Mouse (Mus musculus) monocyte, adult 5-6 weeks (primary cell): ENCODE data around the gene Ms4a5. TPM values are rescaled to one million over a fixed set of nuclear protein-coding genes. Genes with fewer than 3 reads are reported as not detected.

ENCODE experiments used
- ATAC-seq: fragments of 153-309, 156-312 bp; replicated peaks from 2 replicates; pipeline ENCODE4 v1.8.0; 2017; ENCODE audit warnings: mild to moderate bottlenecking; ENCODE audit not compliant: low TSS enrichment, insufficient number of reproducible peaks, severe bottlenecking, poor library complexity, low FRiP score
- total RNA-seq: library from RNA; stranded (forward); fragments of 200-1000, 200-491, 200-594 nt; gene quantifications from 3 replicates; pipeline ENCODE4 v1.2.3, GENCODE M21; 2017

Gene Ms4a5
- total RNA-seq, 1 experiment from 2014 or later: not detected

GRCm38 (mm10) chr19:11234921-11235735 lies 48.5 kb downstream of the Ms4a5 start:
- no peak for ATAC-seq

- ATAC-seq: no peak
Measured at GRCm38 (mm10) chr19:11234244-11234643, 49.4 kb downstream of the Ms4a5 start.

- ATAC-seq: no peak
Measured at GRCm38 (mm10) chr19:11232348-11232747, 51.3 kb downstream of the Ms4a5 start, which contains the start of gene Ms4a12. Gene Ms4a12, minus strand, starts transcription at chr19:11232448.

Other genes starting within 250 kb of the Ms4a5 start
- gene Ms4a8a, start 202.8 kb downstream of the Ms4a5 start, total RNA-seq: 1.1 to 8.6 TPM (median 4.5 TPM) in 3 replicates
- gene 1700017D01Rik, start 153.0 kb downstream of the Ms4a5 start, total RNA-seq: 3.3 TPM in 1 of 3 replicates, not detected in the others
- gene 1700025F22Rik, start 118.6 kb downstream of the Ms4a5 start, total RNA-seq: not detected in 3 replicates
- gene Ms4a13, start 87.1 kb downstream of the Ms4a5 start, total RNA-seq: not detected in 3 replicates
- gene Ms4a12, start 51.4 kb downstream of the Ms4a5 start, total RNA-seq: not detected in 3 replicates
- 74.5 to 134 TPM (median 101 TPM) in 3 replicates for gene Ms4a1, start 17.6 kb downstream of the Ms4a5 start, total RNA-seq
- gene Ms4a14, start 30.6 kb upstream of the Ms4a5 start, total RNA-seq: 0.29 to 0.64 TPM in 2 of 3 replicates, not detected in the other
- gene Ms4a7, start 52.3 kb upstream of the Ms4a5 start, total RNA-seq: 2.2 to 2.4 TPM (median 2.4 TPM) in 3 replicates
- 8.1 to 35.7 TPM (median 9.7 TPM) in 3 replicates for gene Ms4a4a, start 91.7 kb upstream of the Ms4a5 start, total RNA-seq
- gene Ms4a4c, start 120.9 kb upstream of the Ms4a5 start, total RNA-seq: 52.0 to 109 TPM (median 89.6 TPM) in 3 replicates
- gene Ms4a4b, start 159.7 kb upstream of the Ms4a5 start, total RNA-seq: 78.1 to 289 TPM (median 80.3 TPM) in 3 replicates
- gene Ms4a6c, start 185.5 kb upstream of the Ms4a5 start, total RNA-seq: 292 to 487 TPM (median 394 TPM) in 3 replicates
- gene Gm8369, start 202.1 kb upstream of the Ms4a5 start, total RNA-seq: 50.1 to 131 TPM (median 127 TPM) in 3 replicates
- 127 to 138 TPM (median 132 TPM) in 3 replicates for gene Ms4a6b, start 232.6 kb upstream of the Ms4a5 start, total RNA-seq